Mouse (Mus musculus) ES-E14 (cell line): ENCODE measurements at regions not wholly inside any gene's neighbourhood (a gene's known extent, or its start where the extent isn't known, plus 50 kb on each side); places are given as distances from the start of the nearest gene placed in this dataset.
"Not testable (repeated sequence)": the region's sequence is repeated elsewhere in the genome, so short reads cannot be mapped to it uniquely, and the experiment has no call there.

Source experiments
- CHD2 ChIP-seq: IDR thresholded peaks from 2 replicates; pipeline ENCODE4 v1.6.1; 2014; ENCODE audit warnings: mild to moderate bottlenecking, low read depth, low read length, inconsistent platforms
- HCFC1 ChIP-seq: IDR thresholded peaks from 2 replicates; pipeline ENCODE4 v1.6.1; 2012; ENCODE audit warnings: low read length, inconsistent platforms, borderline replicate concordance; ENCODE audit not compliant: insufficient read depth
- MAFK ChIP-seq: IDR thresholded peaks from 2 replicates; pipeline ENCODE4 v1.6.1; 2014; ENCODE audit warnings: mild to moderate bottlenecking, low read depth, low read length, inconsistent platforms; ENCODE audit not compliant: insufficient read depth

GRCm38 (mm10) chr1:7405651-7406050 is 2598.0 kb downstream of the Gm37988 start:
- not testable (repeated sequence) for TF ChIP-seq CHD2, HCFC1, MAFK
